Mouse (Mus musculus) embryonic fibroblast, embryonic 13.5 days (primary cell): ENCODE data around the gene Hectd4. TPM values are rescaled to one million over a fixed set of nuclear protein-coding genes. Genes with fewer than 3 reads are reported as not detected.
"Not testable (repeated sequence)": the region's sequence is repeated elsewhere in the genome, so short reads cannot be mapped to it uniquely, and the experiment has no call there.

Experiments
- H3K27ac ChIP-seq: 2 replicates; pipeline ENCODE4 v1.5.1; 2012; ENCODE audit warnings: low read length, control low read depth, inconsistent platforms; ENCODE audit not compliant: insufficient read depth
- H3K4me1 ChIP-seq: 2 replicates; pipeline ENCODE4 v1.6.1; 2011; ENCODE audit warnings: low read length; ENCODE audit not compliant: control insufficient read depth, insufficient read depth
- H3K4me3 ChIP-seq: 2 replicates; pipeline ENCODE4 v1.5.1; 2011; ENCODE audit warnings: mild to moderate bottlenecking, control low read depth, low read length; ENCODE audit not compliant: insufficient read depth
- CTCF ChIP-seq: IDR thresholded peaks from 2 replicates; pipeline ENCODE4 v1.5.1; 2011; ENCODE audit warnings: mild to moderate bottlenecking, control low read depth, low read length, moderate library complexity, borderline replicate concordance; ENCODE audit not compliant: insufficient read depth
- POLR2A ChIP-seq: IDR thresholded peaks from 2 replicates; pipeline ENCODE4 v1.6.1; 2011; ENCODE audit warnings: low read depth, mild to moderate bottlenecking, control low read depth, low read length, moderate library complexity
- polyA plus RNA-seq: library from polyadenylated mRNA; stranded (reverse); fragments of >200 nt; gene quantifications from 2 replicates; pipeline ENCODE4 v1.2.4, GENCODE M21; 2011; ENCODE audit warnings: low read depth; ENCODE audit not compliant: missing spikeins, insufficient read length

Hectd4 gene
- polyA plus RNA-seq, 1 experiment = 17.2 TPM

DNA sequence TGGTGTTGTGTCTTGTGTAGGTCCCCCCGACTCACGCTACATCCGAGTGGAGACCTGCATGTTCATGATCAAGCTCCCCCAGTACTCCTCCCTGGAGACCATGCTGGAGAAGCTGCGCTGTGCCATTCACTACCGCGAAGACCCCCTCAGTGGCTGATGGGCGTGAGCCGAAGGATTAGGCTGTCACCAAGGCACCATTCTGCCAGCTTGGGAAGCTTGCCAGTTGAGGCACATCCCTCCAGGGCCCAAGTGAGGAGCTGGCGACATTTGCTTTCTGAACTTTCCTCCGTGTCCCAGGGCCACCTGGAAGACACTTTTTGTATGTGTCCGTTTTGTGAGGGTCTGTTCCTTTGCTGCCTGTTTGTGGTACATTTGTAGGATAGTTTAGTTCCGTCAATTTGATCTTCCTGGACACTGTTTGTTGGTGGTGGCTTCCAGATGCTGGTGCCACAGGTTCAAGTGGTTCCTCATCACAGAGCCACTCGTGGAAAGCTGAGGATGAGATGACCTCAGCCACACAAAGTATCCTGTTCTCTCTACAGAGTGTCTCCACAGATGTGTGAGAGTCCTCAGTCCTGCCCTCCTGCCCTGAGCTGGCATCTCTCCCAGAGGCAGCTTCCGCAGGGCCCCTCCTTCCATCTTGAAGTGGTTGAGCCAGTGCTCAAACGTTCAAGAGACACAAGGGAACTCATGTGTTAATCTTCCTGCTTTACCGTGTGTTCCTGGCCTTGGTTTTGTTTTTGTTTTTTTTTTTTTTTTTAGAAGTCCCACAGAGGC lies 146.6 kb downstream of the Hectd4 start:
- no peak for TF ChIP-seq CTCF
- no peak for TF ChIP-seq POLR2A
- Histone ChIP-seq H3K27ac (no peak overlapping the region), H3K4me3 (no peak overlapping the region), H3K4me1 (no peaks in the 10 kb centered on the region)

DNA sequence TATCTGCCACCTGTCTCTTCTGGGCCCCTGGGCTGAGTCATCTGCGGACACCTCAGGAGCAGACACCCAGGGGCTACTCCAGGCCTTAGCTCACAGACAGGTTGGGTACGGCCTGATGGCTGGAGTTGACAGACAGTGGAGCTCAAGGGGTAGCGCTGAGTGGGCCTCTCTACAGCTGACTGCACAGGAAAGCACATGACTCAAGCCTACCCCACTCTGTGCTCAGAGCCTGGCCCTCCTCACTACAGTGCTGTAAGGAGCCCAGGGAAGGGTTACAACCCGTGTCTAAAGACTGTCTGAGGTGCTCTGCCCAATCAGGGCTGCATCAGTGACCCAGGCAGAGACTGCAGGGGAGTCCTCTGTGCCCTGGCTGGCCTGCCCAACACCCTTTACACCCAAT lies 147.2 kb downstream of the Hectd4 start:
- Histone ChIP-seq H3K4me1 (no peaks in the 10 kb centered on the region), H3K27ac (no peak overlapping the region), H3K4me3 (no peak overlapping the region)
- no peak for TF ChIP-seq CTCF
- no peak for TF ChIP-seq POLR2A

DNA sequence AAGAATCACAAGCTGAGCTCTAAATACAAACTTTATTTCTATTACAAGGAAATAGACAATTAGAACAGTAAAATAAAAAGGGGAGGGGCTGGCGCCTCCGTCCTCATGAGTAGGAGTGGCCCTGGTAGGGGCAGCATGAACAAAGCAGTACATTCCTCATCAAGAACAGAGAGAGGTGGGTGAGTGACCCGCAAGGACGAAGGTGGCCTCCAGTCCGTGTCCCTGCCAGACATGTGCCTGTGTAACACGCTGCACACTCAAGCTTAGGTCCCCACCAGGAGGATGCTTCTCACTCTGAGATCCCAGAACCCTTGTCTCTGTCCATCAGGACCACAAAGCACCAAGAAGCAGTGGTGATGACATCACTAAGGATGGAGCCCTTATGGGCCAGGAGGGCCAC lies 151.7 kb downstream of the Hectd4 start:
- Histone ChIP-seq H3K4me3 (no peak overlapping the region), H3K4me1 (no peaks in the 10 kb centered on the region), H3K27ac (no peak overlapping the region)
- no peak for TF ChIP-seq POLR2A
- no peak for TF ChIP-seq CTCF

DNA sequence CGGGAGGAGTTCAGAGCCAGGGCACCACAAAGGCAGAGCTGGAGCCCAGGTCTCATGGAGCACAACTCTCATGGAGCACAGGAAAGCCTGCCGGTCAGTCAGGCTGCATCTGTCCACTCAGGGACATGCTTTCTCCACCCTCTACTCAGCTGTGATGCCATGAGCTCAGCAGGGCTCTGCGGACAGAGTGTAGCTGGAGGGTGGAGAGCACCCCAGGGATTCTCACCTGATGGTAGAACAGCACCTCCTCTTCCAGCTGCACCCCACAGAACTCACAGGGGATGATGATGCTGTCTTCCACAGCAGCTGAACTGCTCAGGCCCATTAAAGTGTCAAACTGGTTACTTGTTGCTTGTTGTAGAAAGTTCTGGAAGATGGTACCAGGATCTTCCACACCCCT lies 154.8 kb downstream of the Hectd4 start:
- Histone ChIP-seq H3K27ac (no peak overlapping the region), H3K4me1 (no peaks in the 10 kb centered on the region), H3K4me3 (no peak overlapping the region)
- TF ChIP-seq POLR2A = no peak
- TF ChIP-seq CTCF = no peak

DNA sequence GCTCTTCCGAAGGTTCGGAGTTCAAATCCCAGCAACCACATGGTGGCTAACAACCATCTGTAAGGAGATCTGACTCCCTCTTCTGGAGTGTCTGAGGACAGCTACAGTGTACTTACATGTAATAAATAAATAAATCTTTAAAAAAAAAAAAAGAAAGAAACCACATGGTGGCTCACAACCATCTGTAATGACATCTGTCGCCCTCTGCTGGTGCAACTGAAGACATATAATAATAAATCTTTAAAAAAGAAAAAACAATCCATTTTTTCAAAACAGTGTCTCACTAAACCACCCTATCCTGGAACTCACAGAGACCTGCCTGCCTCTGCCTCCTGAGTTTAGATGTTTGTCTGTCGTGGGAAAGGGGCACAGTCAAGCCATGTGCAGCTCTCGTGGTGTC lies 157.0 kb downstream of the Hectd4 start:
- H3K27ac ChIP-seq, H3K4me1 ChIP-seq, H3K4me3 ChIP-seq: not testable (repeated sequence)

DNA sequence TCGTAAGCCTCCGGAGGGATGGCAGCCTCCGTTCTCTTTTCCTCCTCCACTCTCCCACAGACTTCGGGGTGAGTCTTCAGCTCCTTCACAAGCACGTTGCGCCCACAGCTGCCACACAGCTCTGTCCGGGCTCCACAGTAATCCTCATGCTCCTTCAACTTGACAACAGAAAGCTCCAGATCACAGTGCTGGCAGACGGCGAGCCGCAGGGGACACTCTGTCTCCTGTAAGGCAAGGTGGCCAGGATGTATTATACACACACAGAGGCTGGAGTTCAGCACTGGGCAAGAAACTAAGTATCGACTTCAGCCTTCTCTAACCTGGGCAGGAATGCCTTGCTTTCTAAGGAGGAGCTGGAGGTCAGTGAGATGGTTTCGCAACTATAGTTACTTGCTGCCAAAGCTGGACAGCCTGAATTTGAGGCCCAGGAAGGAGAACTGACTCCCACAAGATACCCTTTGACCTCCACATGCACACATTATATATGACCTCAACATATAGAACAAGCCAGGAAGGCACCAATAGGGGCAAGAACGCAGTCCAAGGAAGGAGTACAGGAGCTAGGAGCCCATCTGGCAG lies 158.7 kb downstream of the Hectd4 start:
- TF ChIP-seq POLR2A = no peak
- no peak for TF ChIP-seq CTCF
- Histone ChIP-seq H3K27ac (no peak overlapping the region), H3K4me1 (no peaks in the 10 kb centered on the region)

DNA sequence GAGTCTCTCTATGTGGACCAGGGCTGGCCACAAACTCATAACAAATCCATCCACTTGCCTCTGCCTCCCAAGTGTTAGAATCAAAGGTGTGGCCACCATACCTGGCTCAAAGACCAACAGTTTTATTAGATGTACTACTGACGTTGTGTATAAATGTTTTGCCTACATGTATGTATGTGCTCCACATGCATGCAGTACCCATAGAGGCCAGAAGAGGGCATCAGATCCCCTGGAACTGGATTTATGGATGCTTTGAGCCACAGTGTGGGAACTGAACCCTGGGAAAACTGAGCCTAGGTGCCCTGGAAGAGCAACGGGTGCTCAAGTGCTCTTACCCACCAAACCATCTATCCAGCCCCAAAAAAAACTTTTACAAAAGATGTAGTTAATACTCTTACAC lies 160.7 kb downstream of the Hectd4 start:
- Histone ChIP-seq H3K4me3 (no peak overlapping the region), H3K4me1 (no peaks in the 10 kb centered on the region), H3K27ac (no peak overlapping the region)
- TF ChIP-seq CTCF = no peak
- no peak for TF ChIP-seq POLR2A

More for the DNA sequence above, 158.7 kb downstream of the Hectd4 start:
- no peak overlapping the region for H3K4me3 ChIP-seq

DNA sequence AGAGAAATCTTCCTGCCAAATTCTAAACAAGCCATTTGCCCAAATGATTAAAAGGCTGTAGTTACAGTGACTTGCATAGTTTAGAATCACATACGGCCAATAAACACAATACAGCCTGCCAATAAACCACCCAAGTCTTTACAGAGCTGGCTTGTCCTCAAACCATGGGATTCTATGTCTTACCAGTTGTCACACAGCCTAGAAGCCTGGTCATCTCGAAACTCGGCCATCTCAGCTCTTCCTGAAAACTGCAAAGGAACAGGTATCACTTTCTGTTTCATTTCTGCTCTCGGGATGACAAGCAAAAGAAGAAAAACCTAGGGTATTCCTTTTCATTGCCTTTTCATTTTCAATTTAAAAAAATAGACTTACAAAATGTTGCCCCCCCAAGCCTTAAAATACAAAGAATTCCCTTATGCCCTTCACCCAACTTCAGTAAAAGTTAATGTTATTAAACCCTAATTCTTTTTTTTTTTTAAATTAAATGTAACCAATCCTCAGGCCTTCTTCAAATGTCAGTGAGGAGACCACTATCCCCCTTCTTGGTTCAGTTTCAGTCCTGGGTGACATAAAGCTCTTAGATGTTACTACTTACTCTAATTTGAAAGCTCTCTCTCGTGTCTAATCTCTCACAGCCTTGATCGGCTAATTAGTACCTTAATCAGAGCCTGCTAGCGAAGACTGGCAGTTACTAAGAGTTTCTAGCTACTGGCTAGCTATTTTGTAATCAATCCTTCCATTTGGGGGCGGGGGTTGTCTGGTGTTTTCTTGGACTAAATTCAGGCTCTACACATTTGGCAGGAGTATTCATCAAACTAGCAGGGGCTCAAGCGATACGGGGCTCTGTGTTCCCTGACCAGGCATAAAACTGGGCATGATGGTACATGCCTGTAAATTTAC lies 164.1 kb downstream of the Hectd4 start:
- Histone ChIP-seq H3K27ac (peak overlapping the region; percentile 79), H3K4me1 (0 out of 2 replicates have a peak, but pooled peaks cover 3% of the 10 kb centered on the region), H3K4me3 (peak overlapping the region; percentile 86)
- TF ChIP-seq CTCF (no peak), POLR2A (no peak)

DNA sequence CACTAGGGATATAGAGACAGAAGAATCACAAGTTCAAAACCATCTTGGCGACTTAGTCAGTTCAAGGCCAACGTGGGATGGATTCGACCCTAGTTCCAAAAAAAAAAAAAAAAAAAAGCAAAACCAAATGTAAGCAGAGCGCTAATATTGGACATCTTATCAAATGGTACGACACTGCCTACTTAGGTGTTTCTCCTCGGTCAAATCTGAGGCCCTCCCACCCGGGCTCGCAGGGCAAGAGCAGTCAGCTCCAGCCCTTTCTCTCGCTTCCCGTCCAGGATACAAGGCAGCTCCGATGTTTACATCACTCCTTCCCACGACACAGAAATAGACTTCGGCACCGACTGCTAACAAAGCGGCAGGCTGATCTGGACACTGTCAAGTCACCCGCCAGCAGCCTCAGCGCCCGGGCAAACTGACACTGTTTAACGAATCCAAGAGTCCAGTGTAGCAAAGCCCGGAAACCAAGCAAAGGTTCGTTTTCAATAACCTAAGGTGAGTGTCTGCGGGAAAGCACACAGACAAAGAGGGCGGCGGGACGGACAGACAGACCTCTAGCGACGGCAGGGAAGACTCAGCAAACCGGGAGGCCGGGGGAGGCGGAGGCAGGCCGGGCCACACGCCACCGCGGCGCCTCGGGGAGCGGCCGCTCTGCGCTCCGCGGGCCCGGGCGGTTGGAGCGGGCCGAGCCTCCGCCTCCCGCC lies 164.9 kb downstream of the Hectd4 start:
- 0 out of 2 replicates have a peak, but pooled peaks cover 3% of the 10 kb centered on the region for H3K4me1 ChIP-seq
- TF ChIP-seq CTCF (no peak), POLR2A (no peak; the same call in 1 of the 2 replicates)
- H3K27ac ChIP-seq = peak overlapping the region; percentile 79
- H3K4me3 ChIP-seq = peak overlapping the region; percentile 86
